Mouse (Mus musculus): ENCODE data around the gene Nat14.

- TF ChIP-seq CTCF (IDR thresholded peaks at IDR 0.05; ENCODE audit: low read depth) = no peak
- TF ChIP-seq EP300 (IDR thresholded peaks at IDR 0.05; ENCODE audit: low read depth) = no peak
These were observed 43.2 kb downstream of the Nat14 start for GRCm38 (mm10) chr7:4964988-4965387.
